Mouse (Mus musculus): ENCODE data around the gene Med14. TPM values are rescaled to one million over a fixed set of nuclear protein-coding genes. Genes with fewer than 3 reads are reported as not detected.

The Med14 gene
- polyA plus RNA-seq, 1 experiment from 2014 or later: 17.7 TPM

GRCm38 (mm10) chrX:12644976-12645375 is 116.9 kb downstream of the Med14 start:
- H3K9me3 ChIP-seq: no peaks in the 10 kb centered on the region
- H3K4me3 ChIP-seq: no peak overlapping the region
- WGBS: 66% methylated on average over 2 of the region's 2 CpGs
- DNase-seq (ENCODE audit: low spot score): no peak
- no peaks in the 10 kb centered on the region for H3K4me1 ChIP-seq
- no peak overlapping the region for H3K27ac ChIP-seq
- H3K27me3 ChIP-seq (ENCODE audit: insufficient read depth, poor library complexity, severe bottlenecking): no peaks in the 10 kb centered on the region; the same call in 1 of the 2 replicates
- H3K36me3 ChIP-seq: peaks cover 2% of the 10 kb centered on the region; the same call in 1 of the 2 replicates

Other genes starting within 250 kb of the Med14 start
- 56.0 and 58.3 TPM in 2 replicates for gene Atp6ap2, start 174.3 kb downstream of the Med14 start, polyA plus RNA-seq (2016; fragmentation: Nextera tagmentation; extraction: Ambion mirVana)
- 23.8 and 30.9 TPM in 2 replicates for gene 1810030O07Rik, start 88.4 kb downstream of the Med14 start, polyA plus RNA-seq (2016; fragmentation: Nextera tagmentation; extraction: Ambion mirVana)

Measured in heart, embryonic 10.5 days (tissue).